ENCODE assay signal across 8 mouse cellular contexts in the genomic region with DNA sequence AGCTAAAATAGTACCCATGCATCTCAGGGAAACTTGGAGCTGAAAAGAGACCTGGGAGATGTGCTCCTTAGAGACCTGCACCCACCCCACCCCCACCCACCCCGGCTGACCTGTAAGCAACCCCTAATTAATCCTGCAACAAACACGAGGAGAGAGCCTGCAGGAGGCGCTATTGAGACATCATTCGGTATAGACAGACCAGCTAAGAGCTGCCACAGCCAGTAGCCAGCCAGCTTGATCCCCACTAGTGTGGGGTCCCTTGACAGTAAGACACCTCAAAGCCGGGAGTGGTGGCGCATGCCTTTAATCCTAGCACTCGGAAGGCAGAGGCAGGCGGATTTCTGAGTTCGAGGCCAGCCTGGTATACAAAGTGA. TPM values are rescaled to one million over a fixed set of nuclear protein-coding genes. Genes with fewer than 3 reads are reported as not detected.
DNase-seq lines count a peak whose midpoint lies in the region; ATAC-seq lines count a peak whose summit lies in the region.

No protein-coding gene starts in this region.

- peak; percentile 33 for ATAC-seq in inflammation-experienced regulatory T-cells, adult 6 months

- DNase-seq in ovary, postnatal 14 days (ENCODE audit: low spot score): peak; percentile 45
- DNase-seq in ovary, postnatal 10 days (ENCODE audit: low spot score): no peak
- DNase-seq in cerebellum, postnatal 25 days: peak; percentile 50 to 67
- DNase-seq in gastrocnemius, adult 8-10 months (ENCODE audit: low spot score in 2 of 2): peak; percentile 38 to 45
- DNase-seq in left cerebral cortex, postnatal 4 days: peak; percentile 55
- DNase-seq in midbrain, embryonic 10.5 days (ENCODE audit: low spot score): peak; percentile 52
- DNase-seq in spleen, postnatal 10 days (ENCODE audit: low spot score in 2 of 2): peak; percentile 61 to 83

- peak overlapping the region; percentile 81; the same call in 1 of the 2 replicates for H3K27ac ChIP-seq in midbrain, embryonic 10.5 days (replicated peaks)

- WGBS in midbrain, embryonic 10.5 days: 51% methylated on average over 9 of the region's 9 CpGs

- peaks cover 10% of the 10 kb centered on the region; the same call in 1 of the 2 replicates for H3K36me3 ChIP-seq in midbrain, embryonic 10.5 days

- peak overlapping the region; percentile 57 for H3K4me3 ChIP-seq in midbrain, embryonic 10.5 days

- H3K9me3 ChIP-seq in midbrain, embryonic 10.5 days (replicated peaks): no peaks in the 10 kb centered on the region

- intact Hi-C loops in left cerebral cortex, postnatal 4 days (cut with DNase I): no loop called here

- no peaks in the 10 kb centered on the region for H3K27me3 ChIP-seq in midbrain, embryonic 10.5 days (ENCODE audit: low read depth, poor library complexity, severe bottlenecking)

- peaks cover 6% of the 10 kb centered on the region for H3K4me1 ChIP-seq in midbrain, embryonic 10.5 days

RNA-seq across cellular contexts. Expression of a gene that starts 0.7 kb away (rescaled TPM):
- total RNA-seq in gastrocnemius, adult 8-10 months (2022): 1 to 10 TPM; 3.8 to 6.1 (median 4.4) TPM
- polyA plus RNA-seq in inflammation-experienced regulatory T-cells, adult 6 months (2017; shearing (Covaris generic)): 10 to 100 TPM in 2 of 3 experiments, 1 to 10 TPM in 1; 6.3 to 17.2 (median 12.0) TPM
- total RNA-seq in left cerebral cortex, postnatal 4 days (2021): 1 to 10 TPM; 6.4 to 7.2 TPM
- 9.6 and 12.8 TPM in 2 replicates for polyA plus RNA-seq in midbrain, embryonic 10.5 days (2016; fragmentation: Nextera tagmentation; extraction: Ambion mirVana)

RNA-seq across cellular contexts. Expression of a gene that starts 13.8 kb away (rescaled TPM):
- total RNA-seq in gastrocnemius, adult 8-10 months (2022): not detected
- not detected for polyA plus RNA-seq in inflammation-experienced regulatory T-cells, adult 6 months (2017; shearing (Covaris generic))
- under 1 TPM in 1 of 2 experiments, not detected in 1; 0.18 TPM for total RNA-seq in left cerebral cortex, postnatal 4 days (2021)
- polyA plus RNA-seq in midbrain, embryonic 10.5 days (2016; fragmentation: Nextera tagmentation; extraction: Ambion mirVana): 3.2 and 3.4 TPM in 2 replicates

RNA-seq across cellular contexts. Expression of a gene that starts 17.6 kb away (rescaled TPM):
- total RNA-seq in gastrocnemius, adult 8-10 months (2022): not detected
- not detected for polyA plus RNA-seq in inflammation-experienced regulatory T-cells, adult 6 months (2017; shearing (Covaris generic))
- total RNA-seq in left cerebral cortex, postnatal 4 days (2021): not detected
- polyA plus RNA-seq in midbrain, embryonic 10.5 days (2016; fragmentation: Nextera tagmentation; extraction: Ambion mirVana): 3.2 and 3.8 TPM in 2 replicates

RNA-seq across cellular contexts. Expression of a gene that starts 26.4 kb away (rescaled TPM):
- total RNA-seq in gastrocnemius, adult 8-10 months (2022): not detected
- polyA plus RNA-seq in inflammation-experienced regulatory T-cells, adult 6 months (2017; shearing (Covaris generic)): not detected
- not detected for total RNA-seq in left cerebral cortex, postnatal 4 days (2021)
- not detected in 2 replicates for polyA plus RNA-seq in midbrain, embryonic 10.5 days (2016; fragmentation: Nextera tagmentation; extraction: Ambion mirVana)

RNA-seq across cellular contexts. Expression of a gene that starts 53.1 kb away (rescaled TPM):
- total RNA-seq in gastrocnemius, adult 8-10 months (2022): not detected
- polyA plus RNA-seq in inflammation-experienced regulatory T-cells, adult 6 months (2017; shearing (Covaris generic)): not detected
- total RNA-seq in left cerebral cortex, postnatal 4 days (2021): 1 to 10 TPM; 6.2 to 6.4 TPM
- 2.0 and 2.9 TPM in 2 replicates for polyA plus RNA-seq in midbrain, embryonic 10.5 days (2016; fragmentation: Nextera tagmentation; extraction: Ambion mirVana)
